Mouse (Mus musculus) kidney, adult 9 months (tissue): ENCODE measurements around the gene Gm9639.
"Not testable (repeated sequence)": the region's sequence is repeated elsewhere in the genome, so short reads cannot be mapped to it uniquely, and the experiment has no call there.

Experiments used
- DNase-seq: peaks from one replicate; pipeline ENCODE4 v3.0.0; 2022

Gm9639 gene

DNA sequence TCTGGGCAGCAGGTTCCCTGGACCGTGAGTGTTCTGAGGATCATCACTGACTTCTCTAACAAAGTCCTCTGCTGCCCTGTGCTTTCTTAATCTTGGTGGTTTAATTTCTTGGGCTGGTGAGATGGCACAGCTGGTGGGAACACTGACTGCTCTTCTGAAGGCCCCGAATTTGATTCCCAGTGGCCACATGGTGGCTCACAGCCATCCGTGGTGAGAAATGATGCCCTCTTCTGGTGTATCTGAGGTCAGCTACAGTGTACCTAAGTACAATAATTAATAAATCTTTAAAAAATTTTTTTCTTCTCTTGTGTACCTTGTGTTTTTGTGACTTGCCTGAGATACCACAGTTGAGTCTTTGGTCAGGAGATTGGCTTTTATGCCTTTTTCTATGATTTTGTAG is 42.6 kb downstream of the Gm9639 start:
- DNase-seq = not testable (repeated sequence)

DNA sequence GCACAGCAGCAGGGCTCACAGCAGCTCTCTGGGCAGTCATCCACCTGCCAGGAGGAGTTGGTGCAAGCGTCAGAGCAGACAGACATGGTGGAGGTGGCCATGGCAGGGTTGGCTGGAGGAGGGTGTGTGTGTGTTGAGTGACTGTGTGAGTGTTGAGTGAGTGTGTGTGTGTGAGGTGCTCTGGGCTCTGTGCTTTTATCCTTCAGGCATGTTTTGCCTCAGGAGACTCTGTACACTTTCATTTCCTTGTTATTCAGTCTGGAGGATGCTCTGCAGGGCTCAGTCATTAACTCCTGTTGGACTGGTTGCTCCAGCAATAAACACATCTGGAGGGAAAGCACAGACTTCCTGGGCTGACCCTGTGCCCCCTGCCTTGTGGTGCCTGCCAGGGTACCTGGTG is 43.6 kb downstream of the Gm9639 start, which contains the start of gene Gm9736:
TSS of gene Gm9736 (minus strand) at position 101 of the 400 bp plus-strand sequence.
- DNase-seq = not testable (repeated sequence)

DNA sequence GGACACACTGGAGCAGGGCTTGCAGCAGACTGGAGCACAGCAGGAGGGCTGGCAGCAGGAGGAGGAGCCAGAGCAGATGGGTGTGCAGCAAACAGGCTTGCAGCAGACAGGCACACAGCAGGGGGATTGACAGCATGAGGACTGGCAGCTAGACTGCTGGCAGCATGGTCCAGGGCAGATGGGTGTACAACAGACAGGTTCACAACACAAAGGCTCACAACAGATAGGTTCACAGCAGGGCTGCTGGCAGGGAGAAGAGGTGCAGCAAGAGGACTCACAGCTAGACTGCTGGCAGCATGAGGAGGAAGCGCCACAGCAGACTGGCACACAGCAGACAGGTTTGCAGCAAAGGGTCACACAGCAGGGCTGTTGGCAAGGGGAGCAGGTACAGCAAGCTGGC is 44.2 kb downstream of the Gm9639 start:
- not testable (repeated sequence) for DNase-seq
